8 mouse cellular contexts compared by ENCODE assay signal in genomic region chr19:4099056-4099455, GRCm38 (mm10). TPM values are rescaled to one million over a fixed set of nuclear protein-coding genes. Genes with fewer than 3 reads are reported as not detected.
DNase-seq lines count a peak whose midpoint lies in the region; ATAC-seq and TF ChIP-seq lines count a peak whose summit lies in the region.

No protein-coding gene starts in this region.

- no peak overlapping the region; the same call in 1 of the 2 replicates for H3K4me3 ChIP-seq in left cerebral cortex, adult 2 months

- TF ChIP-seq CTCF in left cerebral cortex, adult 2 months (IDR thresholded peaks at IDR 0.05), result peak; percentile 93

- peak; percentile 46 for ATAC-seq in megakaryocyte, adult 5-6 weeks (ENCODE audit: poor library complexity, severe bottlenecking)

- DNase-seq in ZHBTc4 (ENCODE audit: low read depth, low spot score), result peak; percentile 92
- peak; percentile 87 to 88 for DNase-seq in cerebellum, postnatal 4 days (ENCODE audit: low spot score in 2 of 2)
- DNase-seq in gastrocnemius, postnatal 10 days, result peak; percentile 95
- peak; percentile 67 for DNase-seq in hindlimb bud, embryonic 11.5 days (ENCODE audit: extremely low spot score, low read depth, low spot score)
- peak; percentile 87 for DNase-seq in left cerebral cortex, adult 2 months (ENCODE audit: extremely low spot score in 1 of 2, low spot score in 2 of 2)
- peak; percentile 92 for DNase-seq in right cerebral cortex, adult 18-20 months
- DNase-seq in urinary bladder, adult 2 months (ENCODE audit: low spot score), result peak; percentile 85

- intact Hi-C loops in left cerebral cortex, adult 2 months (cut with DNase I), result loop anchor here (5.0 kb wide), 1 partner anchor 103 kb away; the partner anchor contains the start of gene Rad9a

- H3K27ac ChIP-seq in left cerebral cortex, adult 2 months, result peak overlapping the region; percentile 86

RNA-seq across cellular contexts. Expression of gene Pitpnm1, which starts 0.7 kb away (rescaled TPM):
- total RNA-seq in gastrocnemius, postnatal 10 days (2021), result 1 to 10 TPM; 4.2 to 5.5 TPM
- total RNA-seq in left cerebral cortex, adult 2 months (2021), result 100 to 1,000 TPM; 217 to 229 TPM
- 38.3 and 47.7 TPM in 2 replicates for total RNA-seq in megakaryocyte, adult 5-6 weeks (2015)
- 30.2 and 38.9 TPM in 2 replicates for total RNA-seq in megakaryocyte, adult 5-6 weeks (2017)
- polyA plus RNA-seq in urinary bladder, adult 2 months (2012; rRNA removed), result 44.1 and 45.2 TPM in 2 replicates

RNA-seq across cellular contexts. Expression of gene Cdk2ap2, which starts 2.1 kb away (rescaled TPM):
- 10 to 100 TPM; 18.1 to 18.2 TPM for total RNA-seq in gastrocnemius, postnatal 10 days (2021)
- 10 to 100 TPM; 28.4 to 32.5 TPM for total RNA-seq in left cerebral cortex, adult 2 months (2021)
- 245 and 277 TPM in 2 replicates for total RNA-seq in megakaryocyte, adult 5-6 weeks (2015)
- total RNA-seq in megakaryocyte, adult 5-6 weeks (2017), result 72.9 and 83.4 TPM in 2 replicates
- 74.4 and 89.6 TPM in 2 replicates for polyA plus RNA-seq in urinary bladder, adult 2 months (2012; rRNA removed)

RNA-seq across cellular contexts. Expression of gene Cabp2, which starts 17.7 kb away (rescaled TPM):
- not detected for total RNA-seq in gastrocnemius, postnatal 10 days (2021)
- not detected for total RNA-seq in left cerebral cortex, adult 2 months (2021)
- not detected in 2 replicates for total RNA-seq in megakaryocyte, adult 5-6 weeks (2015)
- total RNA-seq in megakaryocyte, adult 5-6 weeks (2017), result not detected in 2 replicates
- polyA plus RNA-seq in urinary bladder, adult 2 months (2012; rRNA removed), result not detected in 2 replicates

RNA-seq across cellular contexts. Expression of gene Aip, which starts 26.6 kb away (rescaled TPM):
- total RNA-seq in gastrocnemius, postnatal 10 days (2021), result 10 to 100 TPM; 46.5 to 47.1 TPM
- 100 to 1,000 TPM; 118 to 125 TPM for total RNA-seq in left cerebral cortex, adult 2 months (2021)
- total RNA-seq in megakaryocyte, adult 5-6 weeks (2015), result 111 and 139 TPM in 2 replicates
- 72.5 and 76.7 TPM in 2 replicates for total RNA-seq in megakaryocyte, adult 5-6 weeks (2017)
- 154 and 160 TPM in 2 replicates for polyA plus RNA-seq in urinary bladder, adult 2 months (2012; rRNA removed)

RNA-seq across cellular contexts. Expression of gene Gstp3, which starts 39.7 kb away (rescaled TPM):
- under 1 TPM in 1 of 2 experiments, not detected in 1; 0.79 TPM for total RNA-seq in gastrocnemius, postnatal 10 days (2021)
- not detected for total RNA-seq in left cerebral cortex, adult 2 months (2021)
- total RNA-seq in megakaryocyte, adult 5-6 weeks (2015), result 3.0 and 5.0 TPM in 2 replicates
- total RNA-seq in megakaryocyte, adult 5-6 weeks (2017), result 4.0 and 4.5 TPM in 2 replicates
- 5.5 and 7.1 TPM in 2 replicates for polyA plus RNA-seq in urinary bladder, adult 2 months (2012; rRNA removed)

Comparison
In these comparisons a context has a peak if more than half of its experiments do, and no peak if none do; other contexts are left out.
1. RNA of gene Pitpnm1, which starts 0.7 kb away (total RNA-seq): 217 to 229 TPM in left cerebral cortex, adult 2 months; 30.2 to 47.7 TPM in megakaryocyte, adult 5-6 weeks and 4.2 to 5.5 TPM in gastrocnemius, postnatal 10 days; every median in the first group is over 4 times any median in the second.
2. Peak in every context shown above with its lines, with median percentiles within 50 percentile points of each other: DNase-seq.